Mouse (Mus musculus): ENCODE measurements at regions not wholly inside any gene's neighbourhood (a gene's known extent, or its start where the extent isn't known, plus 50 kb on each side); places are given as distances from the start of the nearest gene placed in this dataset.
A peak's percentile ranks its signal among the peaks of the same experiment; 100 is the strongest.

- Histone ChIP-seq H3K27ac (ENCODE audit: low read depth, low read length) (no peak overlapping the region), H3K9me3 (ENCODE audit: control insufficient read depth, low read length) (no peaks in the 10 kb centered on the region), H3K4me3 (ENCODE audit: low read depth, low read length) (no peak overlapping the region), H3K4me1 (replicated peaks; ENCODE audit: control insufficient read depth, insufficient read depth, low read length) (no peaks in the 10 kb centered on the region), H3K27me3 (ENCODE audit: control insufficient read depth, insufficient read depth, low read length) (no peaks in the 10 kb centered on the region), H3K4me2 (replicated peaks; ENCODE audit: low read depth, low read length) (no peak overlapping the region), H3K36me3 (ENCODE audit: control insufficient read depth, insufficient read depth, low read length) (no peaks in the 10 kb centered on the region), H3K9ac (ENCODE audit: low read depth, low read length) (no peak overlapping the region)
- DNase-seq (ENCODE audit: low spot score) (no peak), ATAC-seq (ENCODE audit: low FRiP score) (no peak)
- 75% methylated on average over 3 of the region's 3 CpGs for WGBS
These were observed 159.5 kb downstream of the Spata18 start for GRCm38 (mm10) chr5:73810660-73811059.

- DNase-seq (ENCODE audit: low spot score) (peak; percentile 36), ATAC-seq (ENCODE audit: low FRiP score) (no peak)
- Histone ChIP-seq H3K9me3 (ENCODE audit: control insufficient read depth, low read length) (no peaks in the 10 kb centered on the region), H3K9ac (ENCODE audit: low read depth, low read length) (no peak overlapping the region), H3K36me3 (ENCODE audit: control insufficient read depth, insufficient read depth, low read length) (no peaks in the 10 kb centered on the region), H3K4me1 (replicated peaks; ENCODE audit: control insufficient read depth, insufficient read depth, low read length) (no peaks in the 10 kb centered on the region), H3K4me3 (ENCODE audit: low read depth, low read length) (no peak overlapping the region), H3K4me2 (replicated peaks; ENCODE audit: low read depth, low read length) (no peak overlapping the region), H3K27ac (ENCODE audit: low read depth, low read length) (no peak overlapping the region), H3K27me3 (ENCODE audit: control insufficient read depth, insufficient read depth, low read length) (no peaks in the 10 kb centered on the region)
- 71% methylated on average over 3 of the region's 3 CpGs for WGBS
These were observed 159.9 kb downstream of the Spata18 start for GRCm38 (mm10) chr5:73811094-73811521.

GRCm38 (mm10) chr5:73815752-73816151 lies 164.6 kb downstream of the Spata18 start:
- Histone ChIP-seq H3K27me3 (ENCODE audit: control insufficient read depth, insufficient read depth, low read length) (no peaks in the 10 kb centered on the region), H3K9me3 (ENCODE audit: control insufficient read depth, low read length) (no peaks in the 10 kb centered on the region), H3K4me3 (ENCODE audit: low read depth, low read length) (no peak overlapping the region), H3K4me2 (replicated peaks; ENCODE audit: low read depth, low read length) (no peak overlapping the region), H3K27ac (ENCODE audit: low read depth, low read length) (no peak overlapping the region), H3K9ac (ENCODE audit: low read depth, low read length) (no peak overlapping the region), H3K4me1 (replicated peaks; ENCODE audit: control insufficient read depth, insufficient read depth, low read length) (no peaks in the 10 kb centered on the region), H3K36me3 (ENCODE audit: control insufficient read depth, insufficient read depth, low read length) (no peaks in the 10 kb centered on the region)
- DNase-seq (ENCODE audit: low spot score) (no peak), ATAC-seq (ENCODE audit: low FRiP score) (no peak)
- WGBS = 94% methylated on average over 5 of the region's 5 CpGs

DNA sequence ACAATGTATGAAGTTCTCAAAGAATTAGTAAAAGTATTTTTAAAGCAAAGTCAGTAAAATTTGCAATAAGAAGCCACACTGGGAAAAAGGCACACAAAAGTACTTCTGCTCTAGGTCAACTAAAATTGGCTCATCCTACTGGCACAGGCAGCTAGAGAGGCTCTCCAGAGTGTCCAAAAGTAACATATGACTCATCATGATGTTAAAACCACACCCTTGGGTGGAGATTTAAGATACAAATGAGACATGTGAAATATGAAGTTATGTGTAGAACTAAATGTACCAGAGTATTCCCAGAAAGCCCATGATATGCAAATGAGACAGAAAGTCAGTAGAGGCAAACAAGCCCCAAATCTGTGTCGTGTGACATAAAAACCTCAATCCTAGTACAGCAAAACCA lies 166.0 kb downstream of the Spata18 start:
- no peak overlapping the region for H3K9ac ChIP-seq (ENCODE audit: low read depth, low read length)
- no peaks in the 10 kb centered on the region for H3K36me3 ChIP-seq (ENCODE audit: control insufficient read depth, insufficient read depth, low read length)
- no peak overlapping the region for H3K4me3 ChIP-seq (ENCODE audit: low read depth, low read length)
- H3K27me3 ChIP-seq (ENCODE audit: control insufficient read depth, insufficient read depth, low read length) = no peaks in the 10 kb centered on the region
- no peak overlapping the region for H3K27ac ChIP-seq (ENCODE audit: low read depth, low read length)
- H3K9me3 ChIP-seq (ENCODE audit: control insufficient read depth, low read length) = no peaks in the 10 kb centered on the region
- ATAC-seq (ENCODE audit: low FRiP score) = no peak
- 95% methylated on average over 1 of the region's 1 CpGs for WGBS
- DNase-seq (ENCODE audit: low spot score) = no peak
- H3K4me2 ChIP-seq (replicated peaks; ENCODE audit: low read depth, low read length) = no peak overlapping the region
- no peaks in the 10 kb centered on the region for H3K4me1 ChIP-seq (replicated peaks; ENCODE audit: control insufficient read depth, insufficient read depth, low read length)

GRCm38 (mm10) chr5:73821956-73822545 lies 170.9 kb downstream of the Spata18 start:
- H3K9me3 ChIP-seq (ENCODE audit: control insufficient read depth, low read length) = no peaks in the 10 kb centered on the region
- H3K36me3 ChIP-seq (ENCODE audit: control insufficient read depth, insufficient read depth, low read length) = no peaks in the 10 kb centered on the region
- ATAC-seq (ENCODE audit: low FRiP score) (no peak), DNase-seq (ENCODE audit: low spot score) (no peak)
- no peak overlapping the region for H3K27ac ChIP-seq (ENCODE audit: low read depth, low read length)
- H3K9ac ChIP-seq (ENCODE audit: low read depth, low read length) = no peak overlapping the region
- 76% methylated on average over 19 of the region's 19 CpGs for WGBS
- no peaks in the 10 kb centered on the region for H3K27me3 ChIP-seq (ENCODE audit: control insufficient read depth, insufficient read depth, low read length)
- no peak overlapping the region for H3K4me3 ChIP-seq (ENCODE audit: low read depth, low read length)
- no peaks in the 10 kb centered on the region for H3K4me1 ChIP-seq (replicated peaks; ENCODE audit: control insufficient read depth, insufficient read depth, low read length)
- H3K4me2 ChIP-seq (replicated peaks; ENCODE audit: low read depth, low read length) = no peak overlapping the region

DNA sequence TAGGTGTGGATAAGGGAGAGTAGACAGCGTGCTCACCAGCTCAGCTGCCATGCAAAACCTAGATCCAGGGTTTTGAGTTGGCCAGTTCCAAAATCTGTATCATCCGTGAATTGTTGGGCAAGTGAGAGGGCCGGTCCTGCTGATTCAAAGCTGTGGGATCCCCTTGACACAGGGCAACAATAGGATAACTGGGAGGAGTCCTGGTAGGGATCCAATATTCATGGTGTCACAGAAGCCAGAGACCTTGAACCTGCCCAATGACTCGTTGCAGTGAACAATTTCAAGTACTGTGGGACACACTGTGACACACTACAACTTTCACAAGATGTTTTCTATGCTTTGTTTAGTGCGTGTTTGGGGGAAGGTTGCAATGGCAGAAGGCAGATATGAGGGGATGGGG lies 172.2 kb downstream of the Spata18 start:
- 82% methylated on average over 5 of the region's 5 CpGs for WGBS
- DNase-seq (ENCODE audit: low spot score) = no peak
- no peak overlapping the region for H3K4me3 ChIP-seq (ENCODE audit: low read depth, low read length)

GRCm38 (mm10) chr5:73826941-73827340 lies 175.8 kb downstream of the Spata18 start:
- H3K27me3 ChIP-seq (ENCODE audit: control insufficient read depth, insufficient read depth, low read length) = no peaks in the 10 kb centered on the region
- ATAC-seq (ENCODE audit: low FRiP score) (no peak), DNase-seq (ENCODE audit: low spot score) (no peak)
- H3K36me3 ChIP-seq (ENCODE audit: control insufficient read depth, insufficient read depth, low read length) = no peaks in the 10 kb centered on the region
- no peaks in the 10 kb centered on the region for H3K4me1 ChIP-seq (replicated peaks; ENCODE audit: control insufficient read depth, insufficient read depth, low read length)
- no peak overlapping the region for H3K4me2 ChIP-seq (replicated peaks; ENCODE audit: low read depth, low read length)
- no peak overlapping the region for H3K9ac ChIP-seq (ENCODE audit: low read depth, low read length)
- H3K27ac ChIP-seq (ENCODE audit: low read depth, low read length) = no peak overlapping the region
- no peaks in the 10 kb centered on the region for H3K9me3 ChIP-seq (ENCODE audit: control insufficient read depth, low read length)
- no peak overlapping the region for H3K4me3 ChIP-seq (ENCODE audit: low read depth, low read length)
- 79% methylated on average over 4 of the region's 4 CpGs for WGBS

More for the DNA sequence above, 172.2 kb downstream of the Spata18 start:
- ATAC-seq (ENCODE audit: low FRiP score) = no peak
- Histone ChIP-seq H3K4me1 (replicated peaks; ENCODE audit: control insufficient read depth, insufficient read depth, low read length) (no peaks in the 10 kb centered on the region), H3K27me3 (ENCODE audit: control insufficient read depth, insufficient read depth, low read length) (no peaks in the 10 kb centered on the region), H3K36me3 (ENCODE audit: control insufficient read depth, insufficient read depth, low read length) (no peaks in the 10 kb centered on the region), H3K4me2 (replicated peaks; ENCODE audit: low read depth, low read length) (no peak overlapping the region), H3K9me3 (ENCODE audit: control insufficient read depth, low read length) (no peaks in the 10 kb centered on the region), H3K9ac (ENCODE audit: low read depth, low read length) (no peak overlapping the region), H3K27ac (ENCODE audit: low read depth, low read length) (no peak overlapping the region)

- ATAC-seq (ENCODE audit: low FRiP score) (no peak), DNase-seq (ENCODE audit: low spot score) (no peak)
- Histone ChIP-seq H3K4me2 (replicated peaks; ENCODE audit: low read depth, low read length) (no peak overlapping the region), H3K9ac (ENCODE audit: low read depth, low read length) (no peak overlapping the region), H3K4me3 (ENCODE audit: low read depth, low read length) (no peak overlapping the region), H3K9me3 (ENCODE audit: control insufficient read depth, low read length) (no peaks in the 10 kb centered on the region), H3K27me3 (ENCODE audit: control insufficient read depth, insufficient read depth, low read length) (no peaks in the 10 kb centered on the region), H3K36me3 (ENCODE audit: control insufficient read depth, insufficient read depth, low read length) (no peaks in the 10 kb centered on the region), H3K4me1 (replicated peaks; ENCODE audit: control insufficient read depth, insufficient read depth, low read length) (no peaks in the 10 kb centered on the region), H3K27ac (ENCODE audit: low read depth, low read length) (no peak overlapping the region)
- WGBS = 89% methylated on average over 1 of the region's 1 CpGs
These were observed 182.5 kb downstream of the Spata18 start for GRCm38 (mm10) chr5:73833721-73834120.

- WGBS = 80% methylated on average over 3 of the region's 3 CpGs
- no peaks in the 10 kb centered on the region for H3K36me3 ChIP-seq (ENCODE audit: control insufficient read depth, insufficient read depth, low read length)
These were observed 192.6 kb downstream of the Spata18 start for GRCm38 (mm10) chr5:73843776-73844175.

More at GRCm38 (mm10) chr5:73843776-73844175, 192.6 kb downstream of the Spata18 start:
- ATAC-seq (ENCODE audit: low FRiP score) (no peak), DNase-seq (ENCODE audit: low spot score) (no peak)
- no peak overlapping the region for H3K4me3 ChIP-seq (ENCODE audit: low read depth, low read length)
- no peak overlapping the region for H3K4me2 ChIP-seq (replicated peaks; ENCODE audit: low read depth, low read length)
- H3K4me1 ChIP-seq (replicated peaks; ENCODE audit: control insufficient read depth, insufficient read depth, low read length) = no peaks in the 10 kb centered on the region
- H3K9ac ChIP-seq (ENCODE audit: low read depth, low read length) = no peak overlapping the region
- H3K27ac ChIP-seq (ENCODE audit: low read depth, low read length) = no peak overlapping the region
- H3K27me3 ChIP-seq (ENCODE audit: control insufficient read depth, insufficient read depth, low read length) = no peaks in the 10 kb centered on the region
- H3K9me3 ChIP-seq (ENCODE audit: control insufficient read depth, low read length) = no peaks in the 10 kb centered on the region

All from hindbrain, embryonic 11.5 days (tissue).